Mouse (Mus musculus) gastrocnemius, adult 18-20 months (tissue): ENCODE measurements around the gene Prmt1. TPM values are rescaled to one million over a fixed set of nuclear protein-coding genes. Genes with fewer than 3 reads are reported as not detected.
A peak's percentile ranks its signal among the peaks of the same experiment; 100 is the strongest.
"Not testable (repeated sequence)": the region's sequence is repeated elsewhere in the genome, so short reads cannot be mapped to it uniquely, and the experiment has no call there.

Experiments used
- DNase-seq: peaks from one replicate; pipeline ENCODE4 v3.0.0; 2021; ENCODE audit warnings: low spot score
- long read RNA-seq, 2 experiments: library from polyadenylated mRNA; stranded (forward); transcript quantifications; one replicate each; pipeline ENCODE4 v2.0.0; 2021
- total RNA-seq, 2 experiments: library from RNA; stranded (reverse); gene quantifications; 2 replicates each; pipeline ENCODE4 v1.2.3; 2021

Prmt1 gene
- total RNA-seq, result 100 to 1,000 TPM; 119 to 139 TPM
- long read RNA-seq, experiment 1, transcript Prmt1-202 (11 exons, 1,508 nt), result minor isoform, 7 of 25 reads
- long read RNA-seq, experiment 1, transcript Prmt1-203 (10 exons, 2,147 nt), result major isoform, 14 of 25 reads
- long read RNA-seq, experiment 1, partial matches to known transcripts, result 0 of 25 reads
- long read RNA-seq, experiment 1, other reads (novel, unspliced or antisense), result 4 of 25 reads
- long read RNA-seq, experiment 2, transcript Prmt1-202 (11 exons, 1,508 nt), result minor isoform, 10 of 23 reads
- long read RNA-seq, experiment 2, transcript Prmt1-203 (10 exons, 2,147 nt), result major isoform, 11 of 23 reads
- long read RNA-seq, experiment 2, partial matches to known transcripts, result 0 of 23 reads
- long read RNA-seq, experiment 2, other reads (novel, unspliced or antisense), result 2 of 23 reads

- DNase-seq, result peak; percentile 99
Measured at GRCm38 (mm10) chr7:44986192-44986878, at the start of gene Prmt1. TSS of gene Prmt1 (minus strand) at chr7:44986568.

- DNase-seq, result no peak
Measured at GRCm38 (mm10) chr7:45035631-45036030, 49.3 kb upstream of the Prmt1 start.

GRCm38 (mm10) chr7:45033722-45034359 is 47.5 kb upstream of the Prmt1 start:
- no peak for DNase-seq

DNA sequence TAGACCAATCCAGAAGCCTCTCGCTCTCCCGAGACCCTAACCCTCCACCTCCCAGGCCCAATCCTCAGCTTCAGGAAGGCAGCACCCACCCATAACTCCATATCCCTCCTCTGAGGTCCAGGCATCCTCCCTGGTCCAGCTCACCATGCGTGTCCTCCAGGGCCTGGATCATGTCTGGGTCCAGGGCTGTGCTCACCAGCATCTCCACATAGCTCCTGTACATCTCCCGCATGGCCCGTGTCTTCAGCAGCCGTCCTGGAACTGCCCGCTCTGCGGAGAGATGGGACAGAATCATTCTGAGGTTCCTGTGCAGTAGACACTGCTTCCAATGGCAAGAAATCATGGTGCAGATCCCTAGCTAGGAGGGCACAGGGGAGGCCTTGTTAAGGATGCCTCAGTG is 44.5 kb upstream of the Prmt1 start:
- DNase-seq, result no peak

DNA sequence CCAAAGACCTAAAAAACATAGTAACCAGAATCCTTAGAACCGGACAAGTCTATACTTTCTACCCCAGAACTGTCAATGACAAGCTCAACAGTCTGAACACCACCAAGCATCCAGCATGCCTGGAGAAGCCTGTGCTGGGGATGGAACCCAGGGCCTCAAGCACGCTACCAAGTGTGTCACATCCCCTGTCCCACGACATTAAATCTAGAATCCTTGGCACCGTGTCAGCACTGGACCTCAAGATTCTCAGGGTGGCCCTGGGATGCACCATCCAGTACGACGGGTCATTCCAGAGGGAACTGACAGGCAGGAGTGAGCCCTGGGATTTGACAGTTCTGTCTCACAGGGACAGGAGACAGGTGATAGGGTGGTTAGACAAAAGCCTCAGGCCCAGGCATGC is 43.6 kb upstream of the Prmt1 start:
- DNase-seq, result no peak

GRCm38 (mm10) chr7:45028351-45028750 is 42.0 kb upstream of the Prmt1 start:
- no peak for DNase-seq

GRCm38 (mm10) chr7:45027761-45028160 is 41.4 kb upstream of the Prmt1 start:
- no peak for DNase-seq

- DNase-seq, result no peak
Measured at GRCm38 (mm10) chr7:45026256-45026655, 39.9 kb upstream of the Prmt1 start.

DNA sequence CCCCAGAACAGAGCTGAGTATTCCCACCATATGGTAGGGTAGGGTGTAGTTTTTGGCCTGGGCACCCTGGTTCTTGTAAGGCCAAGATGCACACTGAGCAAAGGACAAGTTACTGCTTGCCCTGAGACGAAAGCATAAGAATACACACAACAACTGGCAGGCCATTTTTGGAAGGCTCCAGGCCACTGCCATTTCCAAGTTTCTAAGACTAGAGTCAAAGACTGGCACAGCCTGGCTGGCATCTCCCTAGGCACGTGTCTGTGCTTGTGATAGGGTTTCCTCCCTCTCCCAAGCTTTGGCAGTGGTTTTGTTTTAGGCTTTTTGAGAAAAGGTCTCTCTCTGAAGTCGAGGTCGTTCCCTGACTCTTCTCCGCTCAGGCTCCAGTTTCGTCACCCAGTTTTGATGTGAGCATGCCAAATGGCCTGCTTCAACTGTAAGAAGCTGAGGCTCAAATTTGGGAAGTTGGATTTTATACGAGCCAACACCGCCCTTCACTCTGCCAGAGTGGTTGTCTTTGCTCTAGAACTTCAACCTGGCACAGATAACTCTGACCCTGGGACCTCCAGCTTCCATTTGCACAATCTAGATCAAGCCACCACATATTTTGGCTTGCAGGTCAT is 39.3 kb upstream of the Prmt1 start:
- DNase-seq, result peak; percentile 69

DNA sequence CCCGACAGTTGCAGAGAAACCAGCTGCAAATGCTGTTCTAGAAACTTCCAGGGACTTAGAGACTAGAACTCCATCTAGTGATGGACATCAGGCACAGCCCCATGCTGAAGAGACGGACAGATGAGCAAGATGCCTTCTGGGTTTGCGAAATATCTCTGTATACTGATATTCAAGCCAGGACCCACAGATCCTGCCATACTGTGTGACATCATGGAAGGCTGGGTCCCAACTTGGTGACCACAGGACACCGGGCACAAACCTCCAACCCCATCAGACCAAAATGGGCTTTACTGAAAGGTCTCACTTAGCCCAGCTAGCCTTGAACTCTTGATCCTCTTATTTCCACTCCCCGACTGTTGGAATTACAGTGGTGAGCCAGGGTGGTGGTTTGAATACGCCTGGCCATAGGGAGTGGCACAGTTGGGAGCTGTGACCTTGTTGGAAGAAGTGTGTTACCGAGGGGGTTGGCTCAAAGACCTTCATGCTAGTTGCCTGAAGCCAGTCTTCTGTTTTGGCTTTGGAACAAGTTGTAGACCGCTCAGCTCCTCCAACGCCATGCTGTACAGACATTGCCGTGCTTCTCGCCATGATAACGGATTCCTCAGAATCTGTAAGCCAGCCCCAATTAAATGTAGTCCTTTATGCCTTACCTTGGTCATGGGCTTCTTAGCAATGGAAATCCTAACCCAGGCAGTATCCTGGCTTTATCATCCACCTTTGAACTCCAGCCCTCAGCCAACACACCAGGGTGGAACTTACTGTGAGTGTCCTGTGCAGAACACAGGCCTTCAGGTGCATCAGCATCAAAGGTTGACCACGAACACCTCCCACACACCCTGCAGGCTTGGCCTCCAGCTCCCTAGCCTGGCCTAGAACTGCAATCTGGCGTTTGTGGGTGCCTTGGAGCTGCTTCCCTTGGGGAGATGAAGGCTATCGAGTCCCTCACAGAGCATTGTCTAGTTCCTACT is 38.2 kb upstream of the Prmt1 start:
- no peak for DNase-seq

- not testable (repeated sequence) for DNase-seq
Measured at GRCm38 (mm10) chr7:45023711-45024110, 37.3 kb upstream of the Prmt1 start.

DNA sequence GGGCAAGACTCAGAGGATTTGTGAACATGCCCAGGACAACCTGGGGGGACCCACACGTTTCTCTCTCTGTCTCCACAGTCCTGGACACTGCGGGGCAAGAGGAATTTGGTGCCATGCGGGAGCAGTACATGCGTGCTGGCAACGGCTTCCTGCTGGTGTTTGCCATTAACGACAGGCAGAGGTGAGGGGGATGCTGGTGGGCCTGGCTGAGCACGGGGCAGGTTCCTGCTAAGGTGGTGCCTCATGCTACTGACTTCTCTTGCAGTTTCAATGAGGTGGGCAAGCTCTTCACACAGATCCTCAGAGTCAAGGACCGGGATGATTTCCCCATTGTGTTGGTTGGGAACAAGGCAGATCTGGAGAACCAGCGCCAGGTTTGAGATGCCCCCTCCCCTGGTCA is 33.9 kb upstream of the Prmt1 start:
- no peak for DNase-seq

GRCm38 (mm10) chr7:45019031-45019571 is 32.7 kb upstream of the Prmt1 start:
- DNase-seq, result peak; percentile 85

DNA sequence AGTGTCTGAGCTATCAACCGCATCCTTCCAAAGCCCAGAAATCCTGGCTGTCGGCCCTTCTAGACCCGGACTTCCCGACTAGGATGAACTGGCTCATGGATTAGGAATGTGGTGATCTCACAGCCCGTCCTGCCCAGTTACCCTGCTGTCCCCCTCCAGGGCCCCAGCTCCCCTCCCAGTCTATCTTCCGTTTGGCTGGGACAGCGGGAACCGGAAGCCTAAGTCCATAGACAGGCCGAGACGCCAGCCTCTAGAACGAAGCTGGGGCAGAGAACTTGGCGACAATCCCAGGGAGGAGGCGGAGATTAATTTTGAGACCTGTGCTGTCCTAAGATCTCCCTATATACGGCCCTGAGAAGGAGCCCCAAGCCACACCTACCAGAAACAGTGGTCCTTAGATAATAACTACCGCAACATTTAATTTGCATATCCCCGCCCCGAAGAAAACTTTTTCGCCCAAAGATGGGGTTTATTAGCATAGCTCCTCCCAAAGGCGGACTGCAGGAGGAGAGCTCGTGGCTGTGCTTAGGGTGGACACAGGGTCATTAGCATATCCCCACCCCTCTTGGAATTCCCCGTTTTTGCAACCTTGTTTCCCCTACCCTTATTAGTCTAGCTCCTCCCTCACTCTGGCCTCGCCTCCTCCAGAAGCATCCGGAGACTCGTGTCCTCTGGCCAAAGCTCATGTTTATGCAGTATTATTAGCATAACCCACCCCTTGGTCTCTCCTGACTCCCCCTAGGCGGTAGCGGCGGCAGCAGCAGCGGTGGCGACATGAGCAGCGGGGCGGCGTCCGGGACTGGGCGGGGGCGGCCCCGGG is 31.1 kb upstream of the Prmt1 start, which contains the start of gene Rras:
Gene Rras (plus strand): TSS at position 720 of the 820 bp plus-strand sequence.
- DNase-seq, result peak; percentile 98

DNA sequence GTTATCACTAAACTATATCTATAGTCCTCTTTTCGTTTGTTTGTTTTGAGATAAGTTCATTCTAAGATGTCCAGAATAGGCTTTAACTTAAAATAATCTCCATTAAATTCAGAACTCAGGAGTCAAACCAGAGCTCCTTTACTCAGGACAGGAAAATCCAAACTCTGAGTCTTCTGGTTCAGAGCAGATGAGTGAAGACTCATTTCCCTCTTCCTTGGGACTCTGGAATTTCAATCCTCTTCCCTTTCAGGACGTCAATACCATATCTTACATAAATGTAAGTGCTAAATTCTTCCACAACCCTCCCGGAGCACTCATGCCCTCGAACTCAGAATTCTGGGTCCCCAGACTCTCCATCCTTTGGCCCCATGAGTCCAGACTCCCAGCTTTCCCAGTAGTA is 30.4 kb upstream of the Prmt1 start:
- no peak for DNase-seq

DNA sequence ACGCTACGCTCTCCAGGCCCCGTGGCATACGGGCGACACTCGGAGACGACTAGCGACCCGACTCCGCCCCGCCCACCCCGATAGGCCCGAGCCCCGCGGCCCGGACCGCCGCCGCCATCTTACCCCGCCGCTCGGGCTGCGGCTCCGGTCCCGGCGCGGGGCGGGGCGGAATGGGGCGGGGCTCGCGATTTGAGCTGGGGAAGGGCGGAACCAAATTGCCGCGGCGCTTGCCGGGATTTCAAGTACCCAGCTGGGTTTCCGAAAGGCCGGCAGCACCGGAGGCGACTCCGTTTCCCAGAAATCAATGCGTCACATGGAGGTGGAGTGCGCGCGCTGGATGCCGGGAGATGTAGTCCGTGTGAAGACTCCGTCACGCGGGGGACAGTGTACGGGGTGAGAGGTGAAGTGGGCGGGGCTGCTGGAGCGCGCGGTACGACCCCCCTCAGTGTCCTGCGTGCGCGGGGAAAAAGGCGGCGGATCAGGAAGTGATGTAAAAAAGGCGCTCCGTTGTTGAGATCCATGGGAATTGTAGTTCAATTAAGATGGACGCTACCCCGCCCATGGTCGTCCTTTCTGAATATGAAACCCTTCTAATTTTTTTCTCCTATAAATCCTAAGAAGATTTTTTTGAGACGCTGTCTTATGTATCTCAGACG is 29.7 kb upstream of the Prmt1 start, which contains the start of gene Scaf1:
Gene Scaf1 (minus strand): TSS at position 407 of the 656 bp plus-strand sequence.
- DNase-seq, result peak; percentile 100

DNA sequence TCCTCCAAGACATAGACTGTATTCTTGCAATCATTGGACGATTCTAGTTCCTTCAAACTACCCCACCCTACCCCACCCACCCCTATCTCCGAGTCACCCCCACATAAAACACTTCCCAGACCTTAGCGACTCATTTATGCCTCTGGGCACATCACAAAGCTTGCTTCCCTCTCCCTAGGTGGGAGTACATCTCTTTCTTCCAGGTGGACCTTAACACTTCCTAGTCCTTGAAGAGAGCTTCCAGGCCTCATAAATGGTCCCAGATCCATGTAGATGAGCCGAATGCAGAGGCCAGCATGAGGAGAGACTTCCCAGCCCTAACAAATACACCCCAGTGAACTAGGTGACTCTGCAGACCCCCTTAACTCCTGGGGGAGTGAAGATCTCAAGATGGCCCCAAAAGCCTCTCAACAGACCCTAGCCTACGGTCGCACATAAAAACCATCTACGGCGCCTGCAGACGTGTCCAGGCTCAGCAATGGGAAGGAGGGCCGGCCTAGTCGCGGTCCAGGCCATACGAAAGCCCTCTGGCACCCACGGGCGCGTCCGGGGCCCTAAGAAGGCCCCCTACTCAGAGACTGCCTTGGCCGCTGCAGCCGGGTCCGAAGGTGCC is 29.1 kb upstream of the Prmt1 start:
- no peak for DNase-seq

GRCm38 (mm10) chr7:45014096-45014451 is 27.7 kb upstream of the Prmt1 start:
- DNase-seq, result no peak
